Mouse (Mus musculus) inflammation-experienced regulatory T-cells, adult 6 months (primary cell): ENCODE data around the gene Necap2. TPM values are rescaled to one million over a fixed set of nuclear protein-coding genes. Genes with fewer than 3 reads are reported as not detected.

ENCODE experiments used
- ATAC-seq: one replicate; pipeline ENCODE4 v1.8.0; 2017
- polyA plus RNA-seq, 3 experiments: library from polyadenylated mRNA; unstranded; fragments of 100-300 nt; shearing (Covaris generic); gene quantifications; one replicate each; pipeline ENCODE4 v1.2.1; 2017

Gene Necap2
- polyA plus RNA-seq = 10 to 100 TPM; 85.9 to 95.9 (median 91.8) TPM

DNA sequence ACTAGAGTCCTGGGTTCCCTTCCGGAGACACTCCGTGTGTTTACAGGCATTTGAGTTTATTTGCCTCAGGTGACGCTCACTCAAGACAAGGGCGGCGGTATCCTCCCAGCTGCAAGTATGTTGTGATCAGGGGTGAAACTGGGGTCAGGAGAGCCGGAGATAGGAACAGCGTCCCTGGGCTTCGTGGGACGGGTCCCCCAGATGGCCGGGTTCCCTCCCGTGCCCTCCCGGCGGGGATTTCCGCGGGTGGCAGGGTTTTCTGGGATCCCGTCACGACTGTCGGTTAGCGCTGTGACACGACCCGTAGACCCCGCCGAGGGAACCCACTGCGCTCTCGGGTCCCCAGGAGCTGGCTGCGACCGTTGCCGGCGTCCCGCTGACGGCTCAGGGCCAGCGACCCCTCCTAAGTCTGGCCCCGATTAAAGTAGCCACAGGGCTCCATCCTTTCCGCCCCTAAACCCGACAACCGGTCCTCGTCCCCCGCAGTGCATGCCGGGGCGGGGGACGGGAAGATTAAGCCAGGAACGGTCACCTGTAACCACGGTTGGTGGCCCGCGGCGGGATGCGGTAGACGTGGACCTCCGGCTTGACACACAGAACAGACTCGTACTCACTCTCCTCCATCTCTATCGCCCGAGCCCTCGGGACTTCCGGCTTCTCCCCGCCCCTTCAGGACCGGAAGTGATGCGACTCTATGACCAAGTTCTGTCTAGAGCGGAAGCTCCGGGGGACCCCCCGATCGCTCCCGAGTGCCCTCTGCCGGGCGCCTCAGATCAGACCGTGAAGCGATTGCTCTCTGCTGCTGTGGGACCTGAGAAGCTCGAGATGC is at the start of gene Necap2:
Gene Necap2 (minus strand): TSS at position 677 of the 829 bp plus-strand sequence.
- peak; percentile 98 for ATAC-seq

DNA sequence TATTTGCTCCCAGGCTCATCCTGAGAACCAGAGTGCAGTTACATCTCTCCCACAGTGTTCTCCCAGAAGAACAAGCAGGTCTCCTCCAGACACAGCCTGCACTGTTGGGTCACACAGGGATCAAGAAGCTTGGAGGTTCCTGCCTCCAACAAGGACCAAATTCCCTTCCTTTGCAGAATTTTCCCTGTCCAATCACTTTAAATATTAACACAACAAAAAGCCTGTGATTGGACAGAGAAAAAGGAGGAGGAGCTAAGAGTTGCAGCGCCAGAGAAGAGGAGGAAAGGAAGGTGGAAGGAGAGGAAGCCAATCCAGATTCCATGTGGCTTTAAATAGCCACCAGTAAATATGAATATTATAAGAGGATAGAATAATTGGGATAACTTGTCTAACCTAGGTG is 44.9 kb upstream of the Necap2 start:
- no peak for ATAC-seq

DNA sequence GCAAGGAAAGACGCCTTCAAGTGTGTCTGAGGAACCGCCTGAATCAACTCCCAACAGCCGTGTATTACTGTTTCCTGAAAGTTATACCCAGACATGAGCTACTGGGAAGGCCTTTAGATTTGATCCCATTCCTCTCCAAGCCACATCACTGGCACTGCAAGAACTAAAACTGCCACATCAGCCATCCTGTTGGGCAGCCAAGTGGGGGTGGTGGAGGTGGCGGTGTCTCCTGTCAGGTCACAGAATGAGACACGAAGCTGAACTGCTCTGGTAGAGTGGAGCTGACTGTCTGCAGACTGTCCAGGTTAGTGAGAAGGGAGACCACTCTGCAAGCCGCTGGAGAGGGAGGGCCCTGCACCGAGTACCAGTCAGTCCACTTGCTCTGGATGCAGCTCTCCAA is 44.5 kb upstream of the Necap2 start:
- ATAC-seq = no peak

DNA sequence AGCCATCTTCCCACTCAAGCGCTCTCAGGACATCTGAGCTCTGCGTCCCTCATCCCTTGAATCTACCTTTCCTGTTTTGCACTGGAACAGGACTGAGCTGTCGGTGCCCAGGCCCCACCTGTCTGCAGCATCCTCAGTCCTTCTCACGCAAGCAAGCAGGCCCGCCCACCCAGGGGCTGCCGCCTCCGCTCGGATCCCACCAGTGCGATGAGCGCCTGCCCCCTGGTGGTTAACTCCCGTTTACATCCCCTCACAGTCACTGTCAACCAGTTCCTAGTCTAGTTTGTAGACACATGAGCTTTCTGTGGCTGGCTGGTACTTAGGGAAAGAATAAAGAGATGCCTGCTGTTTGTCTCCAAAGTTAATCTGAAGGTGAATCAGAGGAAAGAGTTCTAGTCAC is 42.5 kb upstream of the Necap2 start:
- ATAC-seq = no peak

DNA sequence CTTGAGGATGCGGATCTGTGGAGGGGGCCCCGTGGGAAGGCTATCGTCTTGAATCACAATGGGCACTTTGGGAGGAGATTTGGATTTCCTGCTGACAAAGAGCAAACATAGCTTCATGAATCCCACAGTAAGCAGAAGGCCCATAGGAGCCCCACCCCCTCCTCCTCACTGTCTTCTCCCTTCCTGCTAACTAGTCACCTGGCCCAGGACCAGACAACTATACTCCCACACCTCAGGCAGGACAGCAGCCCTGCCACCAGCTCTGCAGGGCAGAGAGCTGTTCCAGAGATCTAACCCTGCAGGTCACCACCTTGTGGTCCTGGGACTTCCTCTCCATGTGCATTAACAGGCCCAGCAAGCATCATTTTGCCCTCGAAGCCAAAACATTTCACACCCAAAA is 40.5 kb upstream of the Necap2 start:
- ATAC-seq = no peak

DNA sequence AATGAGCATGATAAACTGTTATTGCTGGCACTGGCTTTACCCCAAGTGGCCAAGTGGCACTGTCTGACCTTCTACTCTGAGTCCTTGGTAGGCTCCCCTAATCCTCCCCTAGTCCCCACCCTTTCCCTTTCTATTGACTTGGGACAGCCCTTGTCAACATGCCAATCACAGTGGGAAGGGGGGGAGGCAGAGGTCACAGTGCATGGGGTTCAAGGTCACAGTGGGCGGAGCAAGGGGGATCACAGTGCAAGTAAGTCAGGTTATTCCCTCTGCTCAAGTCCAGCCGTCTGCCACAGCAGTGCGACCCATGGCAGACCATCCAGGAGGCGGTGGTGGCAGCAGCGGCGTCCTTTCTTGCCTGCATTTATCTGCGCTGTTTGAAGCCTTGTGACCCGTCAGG is 37.2 kb upstream of the Necap2 start:
- ATAC-seq = no peak

DNA sequence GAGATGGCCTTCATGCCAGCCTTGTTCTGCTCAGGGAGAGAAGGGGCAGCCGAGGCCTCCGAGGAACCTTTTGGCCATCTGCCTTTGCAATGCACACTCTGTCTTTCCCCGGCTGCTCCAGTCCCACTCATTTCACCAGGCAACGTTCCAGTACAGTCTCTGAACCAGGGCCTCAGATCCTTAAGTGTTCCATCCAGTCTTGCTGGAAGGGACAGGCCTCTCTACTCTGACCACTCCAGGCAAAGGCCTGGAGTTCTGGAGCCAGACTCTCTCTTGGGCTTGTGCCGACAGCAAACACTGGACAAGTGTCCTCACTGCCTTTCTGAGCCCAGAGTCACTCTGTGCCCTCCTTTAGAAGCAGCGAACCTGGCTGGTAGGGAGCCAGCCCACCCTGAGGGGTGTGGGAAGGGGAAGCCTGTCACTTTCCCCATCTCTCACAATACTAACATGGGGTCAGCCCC is 36.4 kb upstream of the Necap2 start:
- no peak for ATAC-seq

DNA sequence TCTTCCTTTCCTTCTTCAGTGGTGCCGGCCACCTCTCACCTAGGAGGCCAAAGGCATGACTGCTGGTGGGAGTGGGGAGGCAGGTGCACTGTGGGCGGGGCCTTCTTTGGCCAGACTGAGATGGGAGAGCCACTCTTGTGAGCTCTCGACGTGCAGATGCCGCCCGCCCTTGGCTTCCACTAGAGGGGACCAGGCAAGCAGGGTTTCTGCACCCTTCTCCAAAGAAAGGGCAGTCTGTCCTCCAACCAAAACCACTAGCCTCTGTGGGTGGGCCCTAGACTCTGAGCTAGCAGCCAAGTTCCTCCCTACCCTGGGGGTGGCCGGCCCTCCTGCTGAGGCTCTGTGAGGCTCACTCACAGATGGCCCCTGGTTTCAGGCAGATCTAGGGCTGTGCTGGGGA is 35.7 kb upstream of the Necap2 start:
- ATAC-seq = no peak

DNA sequence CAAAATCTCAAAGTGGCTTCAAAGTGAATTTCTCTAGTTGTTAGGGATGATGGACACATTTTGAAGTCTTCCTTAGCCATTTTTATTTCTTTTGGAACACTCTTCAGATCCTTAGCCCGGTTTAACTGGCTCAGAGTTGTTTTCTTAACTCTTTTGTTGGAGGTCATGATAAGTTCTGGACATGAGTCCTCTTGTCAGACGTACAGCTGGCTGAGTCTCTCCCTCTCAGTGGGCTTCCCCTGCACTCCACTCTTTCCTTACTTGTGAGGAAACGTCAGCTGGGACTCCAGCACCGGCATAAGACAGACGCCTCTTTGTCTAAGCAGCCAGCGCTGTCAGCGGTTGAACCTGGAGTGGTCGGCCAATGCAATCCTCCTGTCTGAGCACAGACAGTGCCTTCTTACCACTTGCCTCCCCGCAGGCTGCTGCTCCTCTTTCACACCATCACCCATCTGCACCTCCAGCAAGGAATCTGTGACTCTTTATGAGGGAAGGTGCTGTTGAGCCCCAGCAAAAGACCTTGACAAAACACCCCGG is 30.1 kb upstream of the Necap2 start:
- no peak for ATAC-seq

DNA sequence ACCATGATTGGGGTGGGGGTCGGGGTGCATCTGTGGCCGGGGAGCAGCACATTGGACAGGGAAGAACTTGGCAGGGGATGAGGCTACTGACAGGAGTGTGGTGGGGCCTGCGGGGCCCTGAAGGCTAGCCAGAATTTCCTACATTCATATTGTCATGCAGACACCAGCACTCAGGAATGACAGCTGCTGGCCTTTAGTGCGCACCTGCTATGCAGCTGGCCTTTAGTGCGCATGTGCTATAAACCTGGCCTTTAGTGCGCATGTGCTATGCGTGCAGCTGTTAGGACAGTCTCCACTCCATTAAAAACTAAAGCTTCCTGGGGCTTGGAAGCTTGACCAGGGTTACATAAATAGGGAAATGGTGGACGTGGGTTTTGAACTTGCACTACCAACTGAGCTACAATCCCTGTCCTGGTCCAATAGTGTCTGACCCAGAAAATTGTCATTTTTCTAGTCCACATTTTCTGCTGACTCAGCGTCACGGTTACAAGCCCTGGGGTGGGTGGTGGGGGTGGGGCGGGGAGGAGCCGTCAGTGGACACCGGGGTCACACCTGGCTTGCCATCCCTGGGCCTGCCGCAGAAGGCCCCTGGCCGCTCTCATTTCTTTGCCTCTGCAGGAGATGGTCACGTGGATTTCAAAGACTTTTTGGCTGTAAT is 28.5 kb upstream of the Necap2 start:
- no peak for ATAC-seq

DNA sequence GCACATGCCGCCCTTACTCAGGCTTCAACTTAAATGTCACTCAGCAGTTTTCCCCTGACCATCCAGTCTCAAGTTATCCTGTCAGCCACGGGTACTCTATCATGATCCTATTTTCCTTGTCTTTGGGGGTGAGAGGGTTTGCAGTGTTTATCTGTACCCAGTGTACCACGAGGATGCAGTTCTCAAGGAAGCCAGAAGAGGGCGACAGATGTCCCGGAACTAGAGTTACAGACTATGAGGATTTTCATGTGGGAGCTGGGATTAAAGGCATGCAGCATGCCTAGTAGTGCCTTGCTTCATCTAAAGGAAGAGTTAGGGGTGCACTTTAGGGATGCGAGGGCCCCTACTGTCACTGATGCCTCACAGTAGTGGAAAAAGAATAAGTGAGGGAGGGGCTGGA is 23.7 kb upstream of the Necap2 start:
- ATAC-seq = no peak

DNA sequence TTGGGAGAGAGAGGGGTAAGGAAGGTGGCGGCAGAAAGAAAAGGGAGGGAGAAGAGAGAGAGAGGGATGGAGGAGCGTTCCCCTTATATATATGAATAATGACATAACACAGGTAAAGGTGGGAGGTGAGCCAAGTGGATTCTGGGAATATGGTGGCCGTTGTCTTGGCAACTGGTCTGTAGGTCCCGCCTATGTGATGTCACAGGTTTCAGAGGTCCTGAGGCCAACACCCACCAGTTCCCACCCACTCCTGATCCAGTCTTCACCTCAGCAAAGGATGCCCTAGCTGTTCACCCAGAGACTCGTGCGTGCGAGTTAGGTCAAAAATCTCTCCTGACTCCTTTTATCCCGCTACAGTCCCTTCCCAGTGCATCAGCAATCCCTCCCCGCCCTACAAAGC is 23.1 kb upstream of the Necap2 start:
- ATAC-seq = no peak

DNA sequence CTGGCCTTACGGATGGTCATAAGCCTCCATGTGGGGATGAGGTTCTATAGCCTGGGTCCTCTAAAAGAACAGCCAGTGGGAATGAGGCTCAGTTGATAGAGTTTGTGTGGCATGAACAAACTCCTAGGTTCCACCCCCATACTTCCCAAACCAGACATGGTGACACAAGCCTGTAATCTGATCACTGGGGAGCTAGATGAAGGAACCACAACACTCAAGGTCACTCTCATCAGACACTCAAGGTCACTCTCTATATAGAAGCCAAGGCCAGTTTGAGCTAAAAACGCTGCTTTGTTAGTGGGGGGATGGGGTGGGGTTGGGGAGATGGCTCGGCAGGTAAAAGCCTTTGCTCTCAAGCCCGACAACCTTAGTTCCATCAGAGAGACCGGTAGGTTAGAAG is 21.8 kb upstream of the Necap2 start:
- no peak for ATAC-seq

DNA sequence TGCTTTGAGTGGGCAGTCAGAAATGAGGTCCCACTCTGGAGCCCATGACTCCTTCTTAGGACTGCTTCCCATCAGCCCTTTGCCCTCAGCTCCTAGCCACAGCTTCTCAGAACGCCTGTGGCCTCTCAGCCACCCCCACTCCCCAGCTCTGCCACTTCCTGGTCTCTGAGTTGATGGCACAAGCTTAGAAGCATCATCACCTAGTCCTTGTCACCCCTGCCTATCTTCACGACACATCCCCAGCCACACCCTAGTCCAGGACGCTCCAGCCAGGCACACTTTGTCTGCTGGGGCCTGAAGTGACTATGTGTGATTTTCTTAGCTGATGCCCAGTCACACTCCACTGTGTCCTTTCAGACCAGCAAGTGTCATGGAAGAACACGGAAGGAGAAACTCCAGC is 20.8 kb upstream of the Necap2 start:
- ATAC-seq = no peak

DNA sequence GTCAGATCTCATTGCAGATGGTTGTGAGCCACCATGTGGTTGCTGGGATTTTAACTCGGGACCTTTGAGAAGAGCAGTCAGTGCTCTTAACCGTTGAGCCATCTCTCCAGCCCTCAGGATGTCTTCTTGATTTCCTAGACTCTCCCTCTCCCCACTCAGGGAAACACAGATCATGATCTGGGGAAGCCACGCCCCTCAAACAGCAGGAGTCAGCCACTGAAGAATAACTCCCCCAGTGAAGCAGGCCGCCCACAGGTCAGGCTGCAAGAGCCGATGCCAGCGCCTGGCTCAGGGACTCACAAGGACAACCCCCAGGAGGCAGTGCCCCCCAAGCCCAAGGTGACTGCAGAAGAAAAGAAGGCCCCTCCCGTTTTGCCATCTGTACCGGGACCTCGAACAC is 18.6 kb upstream of the Necap2 start:
- ATAC-seq = no peak

DNA sequence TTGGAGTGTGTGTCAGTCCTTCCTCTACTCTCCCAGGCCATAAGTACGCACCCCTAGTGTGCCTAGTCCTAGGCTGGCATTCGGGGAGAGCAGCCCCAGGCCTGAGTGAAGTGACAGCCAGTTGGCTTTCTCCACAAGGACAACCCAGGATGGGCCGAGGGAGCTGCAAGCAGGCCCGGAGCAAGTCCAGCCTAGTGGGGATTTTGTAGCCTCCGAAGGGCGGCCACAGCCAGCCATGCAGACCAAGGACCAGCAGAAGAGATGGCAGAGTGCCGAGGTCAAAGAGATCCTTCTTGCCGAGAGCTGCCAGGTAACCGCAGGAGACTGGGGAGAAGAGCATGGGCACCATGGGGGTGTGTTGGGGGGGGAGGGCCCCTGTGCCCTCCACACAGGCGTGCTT is 16.9 kb upstream of the Necap2 start:
- ATAC-seq = no peak

DNA sequence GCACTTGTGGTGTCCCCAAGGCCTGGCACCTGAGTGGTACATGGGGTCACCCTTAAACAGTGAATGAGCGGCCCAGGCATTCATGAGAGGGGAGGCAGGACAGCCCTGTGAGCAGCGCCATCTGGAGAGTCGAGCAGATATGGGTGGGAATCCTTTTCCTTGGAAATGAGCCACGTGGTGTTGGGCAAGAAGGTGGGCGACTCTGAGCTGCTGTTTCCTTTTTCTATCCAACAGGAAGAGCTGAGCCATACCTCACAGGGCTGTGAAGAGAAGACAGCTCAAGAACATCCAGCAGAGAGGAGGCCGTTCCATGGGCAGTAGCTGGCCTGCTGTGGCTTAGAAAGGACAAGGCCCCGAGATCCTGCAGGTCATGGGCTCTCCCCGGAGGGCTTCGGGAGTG is 10.6 kb upstream of the Necap2 start:
- no peak for ATAC-seq

DNA sequence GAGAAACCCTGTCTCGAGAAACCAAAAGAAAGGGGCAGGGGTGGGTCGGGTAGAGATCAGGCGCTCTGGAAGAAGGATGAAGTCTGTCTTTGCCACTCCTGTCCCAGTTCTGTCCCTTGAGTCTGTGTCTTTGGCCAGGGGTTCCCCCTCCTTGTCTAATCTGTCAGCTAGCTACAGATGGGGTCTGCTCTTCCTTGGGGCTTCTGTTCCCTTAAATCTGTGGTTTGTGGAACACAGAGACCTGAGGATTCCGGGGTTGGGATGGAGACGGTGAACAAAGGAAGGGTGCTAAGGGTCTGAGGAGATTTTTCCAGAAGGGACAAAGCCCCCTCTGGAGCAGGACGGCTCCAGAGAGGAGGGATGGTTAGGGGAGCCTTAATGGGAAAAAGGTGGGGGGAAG is 9.9 kb upstream of the Necap2 start, which contains the start of gene Spata21:
Gene Spata21 (plus strand): TSS at position 301 of the 400 bp plus-strand sequence.
- no peak for ATAC-seq

DNA sequence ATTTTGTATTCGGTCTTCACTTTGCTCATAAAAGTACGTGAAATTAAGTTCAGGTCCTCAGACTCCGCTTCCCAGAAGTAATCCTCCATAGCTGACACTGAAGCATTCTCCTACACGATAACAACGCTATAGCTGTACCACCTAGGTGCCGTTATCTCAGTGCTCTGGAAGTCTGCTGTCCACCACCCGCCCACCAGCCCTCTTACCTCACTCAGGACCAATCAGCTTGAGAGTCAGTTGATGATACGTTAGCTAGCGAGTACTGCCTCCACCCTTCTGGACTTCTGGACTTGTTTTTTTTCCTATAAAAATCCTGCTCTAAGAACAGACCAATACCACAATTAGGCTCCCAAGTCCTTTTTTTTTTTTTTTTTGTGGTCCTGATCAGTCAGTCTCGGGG is 8.7 kb upstream of the Necap2 start:
- ATAC-seq = no peak

DNA sequence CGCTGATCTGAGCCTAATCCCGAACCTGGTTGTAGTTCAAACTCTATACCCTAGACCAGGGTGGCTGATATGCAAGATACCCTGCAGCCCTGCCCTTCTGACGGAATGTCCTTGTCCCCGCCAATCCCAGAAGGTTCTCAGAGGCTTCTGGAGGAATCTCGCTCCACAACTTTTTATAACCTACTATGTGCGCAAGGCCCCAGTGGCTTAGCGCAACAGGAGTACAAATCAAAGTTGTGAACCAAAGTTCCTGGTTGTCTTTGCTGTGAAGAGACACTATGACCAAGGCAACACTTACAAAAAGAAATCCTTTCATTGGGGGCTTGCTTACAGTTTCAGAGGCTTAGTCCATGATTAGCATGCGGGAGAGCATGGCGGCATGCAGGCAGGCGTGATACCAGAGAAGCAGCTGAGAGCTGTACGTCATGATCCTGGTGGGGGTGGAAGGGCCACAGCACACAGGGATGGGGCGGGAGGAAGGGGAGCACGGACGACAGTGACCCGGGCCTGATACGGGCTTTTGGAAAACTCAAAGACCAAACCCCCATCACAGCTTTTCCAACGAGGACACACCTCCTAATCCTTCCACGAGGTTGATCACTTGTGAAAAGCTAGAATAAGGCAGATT is 467 bp upstream of the Necap2 start:
- ATAC-seq = no peak

DNA sequence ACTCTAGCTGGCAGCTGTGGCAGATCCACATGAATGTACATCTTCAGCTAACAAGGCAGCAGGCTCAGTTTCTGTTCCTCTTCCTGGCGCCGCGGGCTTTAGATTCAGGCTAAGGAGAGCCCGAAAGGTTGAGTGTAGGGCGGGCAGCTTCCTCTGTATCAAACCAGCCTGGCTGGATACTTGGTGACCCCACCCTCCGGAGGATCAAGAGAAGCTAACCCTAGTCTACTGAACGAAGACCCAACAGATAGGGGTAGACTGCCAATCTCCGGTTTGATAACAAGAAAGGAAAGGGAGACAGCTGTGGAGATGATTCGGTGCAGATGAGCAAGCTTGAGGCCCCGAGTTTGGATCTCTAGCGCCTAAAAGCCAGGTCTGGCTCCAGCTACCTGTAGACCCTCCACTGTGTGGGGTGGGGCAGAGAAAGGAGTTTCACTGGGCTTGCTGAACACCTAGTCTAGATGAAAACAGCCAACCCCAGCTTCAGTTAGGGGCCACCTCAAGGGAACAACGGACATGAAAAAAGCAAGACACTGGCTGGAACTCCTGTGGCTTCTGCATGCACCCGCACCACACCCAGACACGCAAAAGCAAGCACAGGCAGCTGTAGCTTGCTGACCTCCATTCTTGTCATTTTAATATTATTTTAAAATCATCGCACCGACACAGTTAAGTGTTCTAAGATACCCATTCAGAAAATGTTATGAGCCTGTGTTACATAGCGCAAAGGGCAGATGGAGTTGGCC is 1.2 kb downstream of the Necap2 start:
- no peak for ATAC-seq

DNA sequence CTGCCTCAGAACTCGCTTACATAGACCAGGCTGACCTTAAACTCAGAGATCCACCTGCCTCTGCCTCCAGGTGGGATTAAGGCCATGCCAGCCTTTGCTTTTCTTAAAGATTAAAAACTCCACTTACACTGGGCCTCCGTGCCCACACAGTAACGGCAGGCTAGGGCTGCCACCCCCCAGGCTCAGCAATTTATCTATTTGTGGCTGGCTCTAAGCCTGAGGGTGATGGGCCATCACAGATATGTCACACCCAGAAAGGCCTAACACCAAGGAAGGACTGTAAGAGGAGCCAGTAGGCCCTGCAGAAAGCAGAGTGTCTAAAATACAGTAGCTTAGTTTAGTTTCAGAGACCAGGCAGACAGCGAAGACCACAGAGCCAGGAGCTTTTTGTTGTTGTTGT is 4.0 kb downstream of the Necap2 start:
- ATAC-seq = no peak

DNA sequence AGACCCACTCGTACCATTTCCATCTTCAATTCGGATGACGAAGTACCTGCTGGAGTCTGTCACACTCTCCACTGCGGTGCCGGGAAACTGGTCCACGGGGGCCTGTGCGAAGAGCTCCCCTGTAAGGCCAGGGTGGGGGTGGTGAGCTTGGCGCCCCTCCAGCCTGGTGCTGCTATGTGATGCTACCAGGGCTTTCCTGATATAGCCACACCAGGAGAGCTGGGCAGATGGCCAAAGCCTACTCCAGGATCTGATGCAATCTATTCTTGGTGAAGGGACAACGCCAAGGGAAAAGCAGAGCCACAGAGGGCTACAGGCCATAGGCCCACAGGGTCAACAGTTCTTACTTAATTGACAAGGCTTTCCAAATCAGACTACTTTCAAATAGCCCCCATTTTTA is 4.5 kb downstream of the Necap2 start:
- no peak for ATAC-seq
